Mouse (Mus musculus): ENCODE data around the gene Cenpt. TPM values are rescaled to one million over a fixed set of nuclear protein-coding genes. Genes with fewer than 3 reads are reported as not detected.

The Cenpt gene
- total RNA-seq, 2 experiments from 2014 or later = 2.2 to 2.5 TPM

- no peak for DNase-seq
These were observed 47.1 kb downstream of the Cenpt start for GRCm38 (mm10) chr8:105805964-105806363.

- DNase-seq = no peak
These were observed 47.7 kb downstream of the Cenpt start for GRCm38 (mm10) chr8:105805346-105805745.

DNA sequence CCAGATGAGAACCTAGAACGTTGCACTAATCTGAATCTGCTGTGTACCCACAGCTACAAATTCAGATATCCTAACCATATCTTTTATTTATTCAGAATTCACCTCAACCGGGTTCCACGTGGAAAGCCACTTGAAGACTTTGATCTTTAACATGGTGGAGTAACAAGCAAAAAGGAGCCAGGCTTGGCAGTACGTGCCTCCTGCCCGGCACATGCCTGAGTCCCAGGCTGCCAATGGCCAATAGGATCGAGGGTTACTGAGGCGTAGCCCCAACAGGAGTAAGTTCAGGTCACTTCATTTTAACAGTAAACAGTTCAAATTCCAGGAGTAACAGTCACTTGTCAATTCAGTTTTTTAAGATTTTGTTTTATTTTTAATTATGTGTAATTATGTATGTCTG lies 48.3 kb downstream of the Cenpt start:
- DNase-seq = no peak

- DNase-seq = no peak
These were observed 51.7 kb downstream of the Cenpt start for GRCm38 (mm10) chr8:105801153-105801904.

- DNase-seq = peak; percentile 89 to 90
These were observed 53.8 kb downstream of the Cenpt start for GRCm38 (mm10) chr8:105799091-105799812.

DNA sequence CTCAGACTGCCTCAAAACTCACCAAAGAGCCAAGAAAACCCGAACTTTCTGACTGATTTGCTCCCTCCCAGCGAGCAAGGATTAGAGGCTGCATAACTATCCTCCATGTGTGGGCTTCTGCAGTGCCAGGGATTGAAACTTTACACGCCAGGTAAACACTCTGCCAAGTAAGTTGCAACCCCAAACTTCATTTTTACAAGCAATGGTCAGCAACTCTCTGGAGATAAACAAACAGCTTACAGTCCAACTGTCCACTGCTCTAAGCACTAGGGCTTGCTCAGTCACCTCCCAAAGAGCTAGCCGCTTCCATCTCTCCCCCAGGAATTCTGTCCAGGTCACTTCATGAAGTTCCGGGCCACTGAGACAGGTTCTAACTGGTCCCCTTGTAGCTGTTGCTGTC lies 54.7 kb downstream of the Cenpt start:
- no peak for DNase-seq

GRCm38 (mm10) chr8:105795785-105796184 lies 57.3 kb downstream of the Cenpt start:
- DNase-seq = no peak

Other genes with a start within 250 kb of the Cenpt start
- gene Ripor1, start 248.0 kb downstream of the Cenpt start, total RNA-seq (2021) = 10 to 100 TPM; 40.1 to 42.6 TPM
- gene Ctcf, start 216.7 kb downstream of the Cenpt start, total RNA-seq (2021) = 10 to 100 TPM; 39.9 to 40.9 TPM
- not detected for gene Agrp, start 215.9 kb downstream of the Cenpt start, total RNA-seq (2021)
- gene Carmil2, start 167.0 kb downstream of the Cenpt start, total RNA-seq (2021) = 1 to 10 TPM in 1 of 2 experiments, under 1 TPM in 1; 0.12 to 1.1 TPM
- 10 to 100 TPM; 11.0 to 12.6 TPM for gene Acd, start 152.2 kb downstream of the Cenpt start, total RNA-seq (2021)
- 1 to 10 TPM; 7.3 to 7.8 TPM for gene Pard6a, start 152.1 kb downstream of the Cenpt start, total RNA-seq (2021)
- gene 4933405L10Rik, start 145.6 kb downstream of the Cenpt start, total RNA-seq (2021) = not detected
- 1 to 10 TPM; 1.3 TPM for gene Enkd1, start 145.1 kb downstream of the Cenpt start, total RNA-seq (2021)
- gene Gfod2, start 94.6 kb downstream of the Cenpt start, total RNA-seq (2021) = 1 to 10 TPM; 3.8 to 4.5 TPM
- gene Ranbp10, start 25.9 kb downstream of the Cenpt start, total RNA-seq (2021) = 10 to 100 TPM; 18.1 to 18.6 TPM
- gene Tsnaxip1, start 25.5 kb downstream of the Cenpt start, total RNA-seq (2021) = not detected
- 10 to 100 TPM; 27.5 to 27.8 TPM for gene Thap11, start 1.9 kb upstream of the Cenpt start, total RNA-seq (2021)
- 10 to 100 TPM; 27.0 to 43.8 TPM for gene Nutf2, start 7.3 kb upstream of the Cenpt start, total RNA-seq (2021)
- gene Edc4, start 27.6 kb upstream of the Cenpt start, total RNA-seq (2021) = 10 to 100 TPM; 23.0 to 25.7 TPM
- 1 to 10 TPM in 1 of 2 experiments, under 1 TPM in 1; 0.77 to 1.0 TPM for gene Nrn1l, start 40.3 kb upstream of the Cenpt start, total RNA-seq (2021)
- gene Pskh1, start 47.2 kb upstream of the Cenpt start, total RNA-seq (2021) = 10 to 100 TPM; 15.6 to 18.1 TPM
- gene Ctrl, start 80.6 kb upstream of the Cenpt start, total RNA-seq (2021) = not detected
- 10 to 100 TPM; 72.5 to 92.1 TPM for gene Psmb10, start 85.2 kb upstream of the Cenpt start, total RNA-seq (2021)
- under 1 TPM; 0.49 to 0.57 TPM for gene Lcat, start 90.1 kb upstream of the Cenpt start, total RNA-seq (2021)
- 10 to 100 TPM; 27.2 to 38.1 TPM for gene Slc12a4, start 112.8 kb upstream of the Cenpt start, total RNA-seq (2021)
- not detected for gene Dpep3, start 126.2 kb upstream of the Cenpt start, total RNA-seq (2021)
- 10 to 100 TPM in 1 of 2 experiments, 1 to 10 TPM in 1; 8.3 to 10.1 TPM for gene Dus2, start 138.1 kb upstream of the Cenpt start, total RNA-seq (2021)
- gene Dpep2nb, start 152.7 kb upstream of the Cenpt start, total RNA-seq (2021) = not detected
- gene Ddx28, start 158.6 kb upstream of the Cenpt start, total RNA-seq (2021) = 10 to 100 TPM; 11.2 to 12.1 TPM
- 10 to 100 TPM; 17.4 to 20.5 TPM for gene Nfatc3, start 205.6 kb upstream of the Cenpt start, total RNA-seq (2021)